Mouse (Mus musculus) hindbrain, embryonic 16.5 days (tissue): ENCODE results near the gene Emc3. TPM values are rescaled to one million over a fixed set of nuclear protein-coding genes. Genes with fewer than 3 reads are reported as not detected.

ENCODE experiments used
- ATAC-seq: fragments of 200-750 bp; cut with Nextera tagmentation; 2 replicates; pipeline ENCODE4 v1.8.0; 2017; ENCODE audit warnings: moderate TSS enrichment, moderate library complexity
- H3K27ac ChIP-seq: fragments of 300-500 bp; sonication (generic); 2 replicates; pipeline ENCODE4 v1.5.1; 2014; ENCODE audit warnings: low read depth, mild to moderate bottlenecking, control low read depth, low read length, moderate library complexity
- H3K27me3 ChIP-seq: fragments of 300-500 bp; sonication (generic); replicated peaks from 2 replicates; pipeline ENCODE4 v1.6.1; 2014; ENCODE audit warnings: low read length; ENCODE audit not compliant: control insufficient read depth, insufficient read depth
- H3K36me3 ChIP-seq: fragments of 300-500 bp; sonication (generic); 2 replicates; pipeline ENCODE4 v1.6.1; 2014; ENCODE audit warnings: mild to moderate bottlenecking, low read length, moderate library complexity, mixed read lengths; ENCODE audit not compliant: control insufficient read depth, insufficient read depth
- H3K4me1 ChIP-seq: fragments of 300-500 bp; sonication (generic); 2 replicates; pipeline ENCODE4 v1.6.1; 2014; ENCODE audit warnings: low read depth, low read length; ENCODE audit not compliant: control insufficient read depth, insufficient read depth
- H3K4me2 ChIP-seq: fragments of 300-500 bp; sonication (generic); 2 replicates; pipeline ENCODE4 v1.6.1; 2014; ENCODE audit warnings: mild to moderate bottlenecking, low read length, control low read depth, moderate library complexity
- H3K4me3 ChIP-seq: fragments of 300-500 bp; sonication (generic); 2 replicates; pipeline ENCODE4 v1.5.1; 2014; ENCODE audit warnings: mild to moderate bottlenecking, low read length, control low read depth, moderate library complexity
- H3K9ac ChIP-seq: fragments of 300-500 bp; sonication (generic); 2 replicates; pipeline ENCODE4 v1.6.1; 2014; ENCODE audit warnings: low read depth, mild to moderate bottlenecking, control low read depth, low read length, moderate library complexity
- H3K9me3 ChIP-seq: fragments of 300-500 bp; sonication (generic); 2 replicates; pipeline ENCODE4 v1.6.1; 2014; ENCODE audit warnings: mild to moderate bottlenecking, low read length, moderate library complexity; ENCODE audit not compliant: control insufficient read depth
- WGBS: fragments of 180-500 bp; shearing (Covaris S2); extraction: QIAGEN DNeasy Blood & Tissue Kit; methylation state at CpG from one replicate; pipeline ENCODE4 v1.1.7; 2014; 5-methylcytosine and 5-hydroxymethylcytosine counted together
- polyA plus RNA-seq: library from polyadenylated mRNA; unstranded; fragments of >200 nt; fragmentation: Nextera tagmentation; extraction: Ambion mirVana; gene quantifications from 2 replicates; pipeline ENCODE4 v1.2.1, GENCODE M21; 2015

The Emc3 gene
- polyA plus RNA-seq = 120 and 124 TPM in 2 replicates

GRCm38 (mm10) chr6:113530932-113531839 lies at the start of gene Emc3, which contains the start of gene Fancd2:
Gene Emc3 (minus strand): TSS chr6:113531652.
Gene Fancd2 (plus strand): TSS chr6:113531682.
- H3K36me3 ChIP-seq = no peaks in the 10 kb centered on the region
- under 1% methylated on average over 47 of the region's 47 CpGs for WGBS
- H3K4me2 ChIP-seq = peak within 1 kb of the TSS; percentile 78
- H3K9me3 ChIP-seq = no peaks in the 10 kb centered on the region
- peak within 1 kb of the TSS; percentile 84 for H3K4me3 ChIP-seq
- H3K27me3 ChIP-seq = no peaks in the 10 kb centered on the region
- peaks cover 16% of the 10 kb centered on the region for H3K4me1 ChIP-seq
- H3K27ac ChIP-seq = peak within 1 kb of the TSS; percentile 75
- ATAC-seq = peak; percentile 92
- peak within 1 kb of the TSS; percentile 89 for H3K9ac ChIP-seq

GRCm38 (mm10) chr6:113579306-113579705 lies 47.9 kb upstream of the Emc3 start:
- no peak overlapping the region for H3K9ac ChIP-seq
- H3K4me1 ChIP-seq = no peaks in the 10 kb centered on the region
- 96% methylated on average over 3 of the region's 3 CpGs for WGBS
- H3K9me3 ChIP-seq = no peaks in the 10 kb centered on the region
- no peak for ATAC-seq
- no peaks in the 10 kb centered on the region for H3K27me3 ChIP-seq
- H3K4me3 ChIP-seq = no peak overlapping the region
- no peaks in the 10 kb centered on the region for H3K36me3 ChIP-seq
- H3K4me2 ChIP-seq = no peak overlapping the region
- H3K27ac ChIP-seq = no peak overlapping the region

GRCm38 (mm10) chr6:113576044-113576443 lies 44.6 kb upstream of the Emc3 start:
- ATAC-seq = no peak
- no peak overlapping the region for H3K4me2 ChIP-seq
- H3K36me3 ChIP-seq = no peaks in the 10 kb centered on the region
- 97% methylated on average over 6 of the region's 6 CpGs for WGBS
- no peaks in the 10 kb centered on the region for H3K9me3 ChIP-seq
- no peak overlapping the region for H3K4me3 ChIP-seq
- H3K27me3 ChIP-seq = no peaks in the 10 kb centered on the region
- H3K27ac ChIP-seq = no peak overlapping the region
- no peak overlapping the region for H3K9ac ChIP-seq
- no peaks in the 10 kb centered on the region for H3K4me1 ChIP-seq

DNA sequence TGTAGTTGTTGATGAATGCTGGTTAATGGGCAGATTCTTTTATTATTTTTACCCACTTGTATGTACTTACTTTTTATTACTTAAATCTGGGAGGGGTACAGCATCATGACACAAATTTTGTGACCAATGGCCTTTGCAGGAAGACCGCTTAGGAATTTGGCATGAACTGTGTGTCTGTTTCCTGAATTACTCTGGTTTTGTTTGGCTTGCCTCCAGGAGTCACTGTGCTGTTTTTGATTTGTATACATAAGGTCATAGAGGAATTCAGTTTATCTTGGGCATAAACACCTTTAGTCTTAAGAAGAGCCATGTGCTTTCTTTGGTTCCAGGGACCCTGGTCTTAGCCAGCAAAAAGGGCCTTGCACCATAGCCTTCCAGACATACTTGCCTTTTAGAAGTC lies 33.1 kb upstream of the Emc3 start:
- Histone ChIP-seq H3K4me2 (no peak overlapping the region), H3K27me3 (no peaks in the 10 kb centered on the region), H3K4me3 (no peak overlapping the region), H3K9ac (no peak overlapping the region), H3K27ac (no peak overlapping the region), H3K36me3 (no peaks in the 10 kb centered on the region), H3K4me1 (no peaks in the 10 kb centered on the region), H3K9me3 (no peaks in the 10 kb centered on the region)
- ATAC-seq = no peak
- 92% methylated on average over 1 of the region's 1 CpGs for WGBS

DNA sequence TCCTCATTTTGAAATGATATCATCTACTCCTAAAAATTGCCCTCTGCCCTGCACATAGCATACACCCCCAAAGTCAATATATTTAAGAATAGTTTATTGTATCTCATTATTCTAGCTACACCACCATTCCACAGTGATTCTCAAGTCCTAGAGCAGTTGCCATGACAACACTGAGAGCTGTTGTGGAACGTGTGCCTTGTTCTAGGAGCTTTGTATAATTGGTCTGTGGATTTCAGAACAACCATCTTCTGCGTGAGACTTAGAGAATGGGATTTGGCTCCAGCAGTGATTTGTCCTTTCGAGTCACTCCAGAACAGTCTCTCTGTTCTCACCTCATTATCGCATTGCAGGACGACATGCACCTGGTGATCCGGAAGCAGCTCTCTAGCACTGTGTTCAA lies 28.3 kb upstream of the Emc3 start:
- Histone ChIP-seq H3K27me3 (no peaks in the 10 kb centered on the region), H3K36me3 (no peaks in the 10 kb centered on the region), H3K4me1 (no peaks in the 10 kb centered on the region), H3K4me2 (no peak overlapping the region), H3K4me3 (no peak overlapping the region), H3K27ac (no peak overlapping the region), H3K9me3 (no peaks in the 10 kb centered on the region), H3K9ac (no peak overlapping the region)
- 64% methylated on average over 6 of the region's 6 CpGs for WGBS
- no peak for ATAC-seq

GRCm38 (mm10) chr6:113543906-113544481 lies 12.5 kb upstream of the Emc3 start:
- Histone ChIP-seq H3K4me3 (no peak overlapping the region), H3K27me3 (no peaks in the 10 kb centered on the region), H3K9ac (no peak overlapping the region), H3K4me2 (no peak overlapping the region), H3K27ac (no peak overlapping the region), H3K4me1 (no peaks in the 10 kb centered on the region), H3K36me3 (no peaks in the 10 kb centered on the region), H3K9me3 (no peaks in the 10 kb centered on the region)
- WGBS = 94% methylated on average over 8 of the region's 12 CpGs
- ATAC-seq = no peak

DNA sequence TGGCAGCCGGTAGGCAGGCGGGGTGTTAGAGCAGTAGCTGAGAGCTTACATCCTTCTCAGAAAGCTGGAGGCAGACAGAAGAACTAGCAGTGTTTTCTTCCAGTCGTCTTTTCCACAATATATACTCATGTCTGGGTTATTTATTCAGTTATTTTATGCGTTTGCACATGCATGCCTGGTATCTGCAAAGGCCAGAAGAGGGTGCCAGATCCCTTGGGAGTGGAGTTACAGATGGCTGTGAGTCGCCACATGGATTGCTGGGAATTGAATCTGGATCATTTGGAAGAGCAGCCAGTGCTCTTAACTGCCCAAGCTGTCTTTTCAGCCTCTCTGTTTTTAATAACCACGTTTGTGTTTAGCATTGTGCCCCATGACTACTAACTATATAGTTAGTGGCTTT lies 10.2 kb upstream of the Emc3 start:
- ATAC-seq = no peak
- Histone ChIP-seq H3K9me3 (no peaks in the 10 kb centered on the region), H3K4me2 (no peak overlapping the region), H3K36me3 (no peaks in the 10 kb centered on the region), H3K27ac (no peak overlapping the region), H3K27me3 (no peaks in the 10 kb centered on the region), H3K4me3 (no peak overlapping the region), H3K9ac (no peak overlapping the region), H3K4me1 (no peaks in the 10 kb centered on the region)
- 86% methylated on average over 6 of the region's 6 CpGs for WGBS

DNA sequence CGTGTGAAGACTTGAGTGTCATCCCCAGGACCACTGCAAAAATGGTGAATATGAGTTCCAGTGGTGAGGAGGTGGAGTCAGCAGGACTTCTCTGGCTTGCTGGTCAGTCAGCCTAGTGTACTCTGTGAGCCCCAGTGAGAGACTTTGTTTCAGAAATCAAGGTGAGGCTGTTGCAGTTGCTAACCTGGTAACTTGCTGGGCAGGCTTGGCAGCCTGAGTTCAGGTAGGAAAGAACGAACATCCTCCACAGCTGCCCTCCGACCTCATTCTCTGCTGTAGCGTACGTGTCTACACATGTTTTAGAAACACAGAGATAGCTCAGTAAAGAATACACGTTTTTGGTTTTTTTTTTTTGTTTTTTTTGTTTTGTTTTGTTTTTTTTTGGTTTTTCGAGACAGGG lies 3.4 kb upstream of the Emc3 start:
- no peak overlapping the region for H3K9ac ChIP-seq
- no peaks in the 10 kb centered on the region for H3K27me3 ChIP-seq
- ATAC-seq = no peak
- no peaks in the 10 kb centered on the region for H3K9me3 ChIP-seq
- no peak overlapping the region for H3K4me2 ChIP-seq
- peaks cover 10% of the 10 kb centered on the region for H3K4me1 ChIP-seq
- WGBS = 86% methylated on average over 7 of the region's 7 CpGs
- H3K27ac ChIP-seq = no peak overlapping the region
- H3K4me3 ChIP-seq = no peak overlapping the region
- no peaks in the 10 kb centered on the region for H3K36me3 ChIP-seq

- WGBS = 9% methylated on average over 7 of the region's 7 CpGs
- Histone ChIP-seq H3K4me1 (peaks cover 16% of the 10 kb centered on the region), H3K4me3 (peak overlapping the region; percentile 84), H3K4me2 (peak overlapping the region; percentile 78), H3K9ac (peak overlapping the region; percentile 89), H3K27me3 (no peaks in the 10 kb centered on the region), H3K9me3 (no peaks in the 10 kb centered on the region), H3K36me3 (no peaks in the 10 kb centered on the region), H3K27ac (no peak overlapping the region)
- no peak for ATAC-seq
Measured at GRCm38 (mm10) chr6:113531840-113532404, 470 bp upstream of the Emc3 start.
